Mouse (Mus musculus) heart, embryonic 11.5 days (tissue): ENCODE measurements around the gene Ipmk. TPM values are rescaled to one million over a fixed set of nuclear protein-coding genes. Genes with fewer than 3 reads are reported as not detected.

Source experiments
- ATAC-seq: fragments of 200-750 bp; cut with Nextera tagmentation; replicated peaks from 2 replicates; pipeline ENCODE4 v1.8.0; 2017; ENCODE audit warnings: moderate library complexity; ENCODE audit not compliant: insufficient number of reproducible peaks, low FRiP score, low TSS enrichment
- H3K27ac ChIP-seq: fragments of 300-500 bp; sonication (generic); 2 replicates; pipeline ENCODE4 v1.5.1; 2014; ENCODE audit warnings: mild to moderate bottlenecking, low read depth, low read length
- H3K27me3 ChIP-seq: fragments of 300-500 bp; sonication (generic); 2 replicates; pipeline ENCODE4 v1.6.1; 2014; ENCODE audit warnings: mild to moderate bottlenecking, low read length, mixed read lengths; ENCODE audit not compliant: control insufficient read depth, insufficient read depth
- H3K36me3 ChIP-seq: fragments of 300-500 bp; sonication (generic); 2 replicates; pipeline ENCODE4 v1.6.1; 2014; ENCODE audit warnings: mild to moderate bottlenecking, low read length, moderate library complexity, mixed read lengths; ENCODE audit not compliant: control insufficient read depth, insufficient read depth
- H3K4me1 ChIP-seq: fragments of 300-500 bp; sonication (generic); 2 replicates; pipeline ENCODE4 v1.6.1; 2014; ENCODE audit warnings: low read length; ENCODE audit not compliant: control insufficient read depth, insufficient read depth
- H3K4me2 ChIP-seq: fragments of 300-500 bp; sonication (generic); 2 replicates; pipeline ENCODE4 v1.6.1; 2014; ENCODE audit warnings: mild to moderate bottlenecking, moderate library complexity
- H3K4me3 ChIP-seq: fragments of 300-500 bp; sonication (generic); 2 replicates; pipeline ENCODE4 v1.5.1; 2014; ENCODE audit warnings: low read depth, low read length
- H3K9ac ChIP-seq: fragments of 300-500 bp; sonication (generic); 2 replicates; pipeline ENCODE4 v1.6.1; 2014; ENCODE audit warnings: mild to moderate bottlenecking, low read depth, low read length, moderate library complexity
- H3K9me3 ChIP-seq: fragments of 300-500 bp; sonication (generic); replicated peaks from 2 replicates; pipeline ENCODE4 v1.6.1; 2016; ENCODE audit warnings: low read length; ENCODE audit not compliant: control insufficient read depth
- WGBS: fragments of 180-500 bp; shearing (Covaris S2); extraction: QIAGEN DNeasy Blood & Tissue Kit; methylation state at CpG from one replicate; pipeline ENCODE4 v1.1.7; 2014; ENCODE audit not compliant: insufficient replicate concordance; 5-methylcytosine and 5-hydroxymethylcytosine counted together
- polyA plus RNA-seq: library from polyadenylated mRNA; unstranded; fragments of >200 nt; fragmentation: Nextera tagmentation; extraction: Ambion mirVana; gene quantifications from 2 replicates; pipeline ENCODE4 v1.2.1, GENCODE M21; 2014

The Ipmk gene
- polyA plus RNA-seq, 1 experiment from 2014 or later, result 9.7 TPM

DNA sequence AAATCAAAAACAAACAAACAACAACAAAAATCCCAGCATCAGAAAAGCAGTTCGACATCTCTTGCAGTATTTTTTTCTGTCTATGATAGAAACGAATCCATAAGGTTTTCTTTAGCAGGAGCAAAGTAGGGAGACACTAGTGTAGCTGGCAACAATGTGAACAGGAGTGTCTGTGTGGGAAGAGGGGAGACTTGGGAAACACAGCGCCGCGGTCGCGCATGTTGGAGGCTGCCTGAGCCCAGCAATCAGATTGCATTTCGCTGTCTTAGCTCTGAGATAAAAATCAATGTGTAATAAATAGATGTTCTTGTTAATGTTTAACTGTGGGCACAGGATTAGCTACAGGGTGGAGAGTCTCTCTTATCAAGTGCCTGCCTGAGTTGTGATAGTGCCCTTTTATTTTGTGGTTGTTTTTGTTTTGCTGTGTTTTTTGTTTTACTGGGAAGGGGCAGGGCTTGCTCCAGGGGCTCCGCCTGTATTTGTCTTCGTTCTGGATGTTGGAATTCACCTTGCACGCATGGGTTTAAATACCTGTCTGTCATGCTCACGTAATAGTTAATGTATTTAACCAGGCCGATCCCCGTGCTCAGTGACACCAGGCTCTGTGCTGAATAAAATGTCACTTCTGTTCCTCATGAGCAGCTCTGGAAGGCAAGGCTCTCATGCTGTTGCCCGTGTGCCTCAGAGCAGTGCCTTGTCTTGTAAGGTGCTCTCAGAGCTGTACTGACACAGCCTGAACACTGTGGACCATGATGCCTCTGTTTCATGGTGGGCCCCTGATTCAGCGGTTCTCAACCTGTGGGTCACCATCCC is 20.8 kb downstream of the Ipmk start:
- Histone ChIP-seq H3K4me1 (no peaks in the 10 kb centered on the region), H3K9me3 (no peaks in the 10 kb centered on the region), H3K27me3 (no peaks in the 10 kb centered on the region), H3K36me3 (0 out of 2 replicates have a peak, but pooled peaks cover 3% of the 10 kb centered on the region), H3K4me2 (no peak overlapping the region), H3K27ac (no peak overlapping the region), H3K9ac (no peak overlapping the region), H3K4me3 (no peak overlapping the region)
- ATAC-seq, result no peak
- WGBS, result 87% methylated on average over 16 of the region's 16 CpGs

GRCm38 (mm10) chr10:71369466-71369865 is 21.9 kb downstream of the Ipmk start:
- H3K9me3 ChIP-seq, result no peaks in the 10 kb centered on the region
- no peak overlapping the region for H3K9ac ChIP-seq
- no peaks in the 10 kb centered on the region for H3K27me3 ChIP-seq
- no peak overlapping the region for H3K27ac ChIP-seq
- no peak for ATAC-seq
- H3K4me1 ChIP-seq, result no peaks in the 10 kb centered on the region
- WGBS, result 87% methylated on average over 3 of the region's 3 CpGs
- H3K36me3 ChIP-seq, result 0 out of 2 replicates have a peak, but pooled peaks cover 3% of the 10 kb centered on the region
- H3K4me2 ChIP-seq, result no peak overlapping the region
- no peak overlapping the region for H3K4me3 ChIP-seq

- Histone ChIP-seq H3K36me3 (0 out of 2 replicates have a peak, but pooled peaks cover 3% of the 10 kb centered on the region), H3K4me3 (no peak overlapping the region), H3K27ac (no peak overlapping the region), H3K4me1 (no peaks in the 10 kb centered on the region), H3K9me3 (no peaks in the 10 kb centered on the region), H3K27me3 (no peaks in the 10 kb centered on the region), H3K4me2 (no peak overlapping the region), H3K9ac (no peak overlapping the region)
- ATAC-seq, result no peak
- WGBS, result 80% methylated on average over 6 of the region's 6 CpGs
These were observed 24.3 kb downstream of the Ipmk start for GRCm38 (mm10) chr10:71371881-71372280.

DNA sequence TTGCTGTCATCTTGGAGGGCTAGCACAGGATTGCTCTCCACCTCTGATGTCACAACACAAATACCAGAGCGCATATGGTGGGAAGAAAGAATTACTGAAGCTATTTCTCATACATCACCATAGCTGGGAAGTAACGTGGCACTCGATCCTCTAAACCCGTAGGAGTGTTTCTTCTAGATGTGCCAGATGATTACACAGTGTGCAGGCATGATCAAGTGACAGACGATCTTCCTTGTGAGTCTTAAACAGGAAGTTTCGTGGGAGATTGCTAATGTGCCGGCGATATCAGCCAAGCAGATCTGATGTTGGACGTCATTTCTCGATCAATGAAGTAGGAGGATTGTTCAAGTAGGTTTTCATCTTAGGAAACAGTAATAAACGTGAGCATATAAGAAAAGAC is 26.1 kb downstream of the Ipmk start:
- no peaks in the 10 kb centered on the region for H3K27me3 ChIP-seq
- ATAC-seq, result no peak; the same call in 1 of the 2 replicates
- WGBS, result 87% methylated on average over 11 of the region's 11 CpGs
- H3K9me3 ChIP-seq, result no peaks in the 10 kb centered on the region
- 0 out of 2 replicates have a peak, but pooled peaks cover 6% of the 10 kb centered on the region for H3K36me3 ChIP-seq
- H3K9ac ChIP-seq, result no peak overlapping the region
- H3K27ac ChIP-seq, result no peak overlapping the region
- no peak overlapping the region for H3K4me3 ChIP-seq
- H3K4me1 ChIP-seq, result no peaks in the 10 kb centered on the region
- H3K4me2 ChIP-seq, result no peak overlapping the region

GRCm38 (mm10) chr10:71376014-71376413 is 28.5 kb downstream of the Ipmk start:
- no peak for ATAC-seq
- Histone ChIP-seq H3K27me3 (no peaks in the 10 kb centered on the region), H3K36me3 (0 out of 2 replicates have a peak, but pooled peaks cover 7% of the 10 kb centered on the region), H3K27ac (no peak overlapping the region), H3K9me3 (no peaks in the 10 kb centered on the region), H3K4me1 (no peaks in the 10 kb centered on the region), H3K4me2 (no peak overlapping the region), H3K9ac (no peak overlapping the region), H3K4me3 (no peak overlapping the region)
- WGBS, result 89% methylated on average over 6 of the region's 6 CpGs

DNA sequence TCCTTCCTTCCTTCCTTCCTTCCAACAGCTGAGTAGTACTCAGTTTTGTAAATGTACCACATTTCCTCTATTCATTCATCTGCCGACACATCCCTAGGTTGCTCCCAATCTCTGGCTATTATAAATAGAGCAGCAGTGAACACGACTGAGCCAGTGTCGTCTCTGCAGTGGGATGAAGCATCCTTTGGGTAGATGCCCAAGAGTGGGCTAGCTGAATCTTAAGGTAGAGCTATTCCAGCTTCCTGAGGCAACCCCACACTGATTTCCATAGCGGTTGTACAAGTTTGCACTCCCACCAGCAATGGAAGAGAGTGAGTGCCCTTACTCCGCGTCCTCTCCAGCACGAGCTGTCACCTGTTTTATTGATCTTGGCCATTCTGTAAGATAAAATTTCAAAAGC is 32.8 kb downstream of the Ipmk start:
- Histone ChIP-seq H3K4me3 (no peak overlapping the region), H3K36me3 (0 out of 2 replicates have a peak, but pooled peaks cover 4% of the 10 kb centered on the region), H3K9me3 (no peaks in the 10 kb centered on the region), H3K4me1 (no peaks in the 10 kb centered on the region), H3K27me3 (no peaks in the 10 kb centered on the region), H3K27ac (no peak overlapping the region), H3K4me2 (no peak overlapping the region), H3K9ac (no peak overlapping the region)
- no peak for ATAC-seq
- 89% methylated on average over 7 of the region's 7 CpGs for WGBS

- H3K27ac ChIP-seq, result no peak overlapping the region
- H3K4me2 ChIP-seq, result no peak overlapping the region
- WGBS, result 90% methylated on average over 29 of the region's 29 CpGs
- no peak for ATAC-seq
- no peak overlapping the region for H3K9ac ChIP-seq
- H3K9me3 ChIP-seq, result no peaks in the 10 kb centered on the region
- H3K36me3 ChIP-seq, result 0 out of 2 replicates have a peak, but pooled peaks cover 4% of the 10 kb centered on the region
- H3K27me3 ChIP-seq, result no peaks in the 10 kb centered on the region
- H3K4me3 ChIP-seq, result no peak overlapping the region
- H3K4me1 ChIP-seq, result no peaks in the 10 kb centered on the region
These were observed 34.0 kb downstream of the Ipmk start for GRCm38 (mm10) chr10:71381471-71382033.

- no peak overlapping the region for H3K4me3 ChIP-seq
- no peaks in the 10 kb centered on the region for H3K4me1 ChIP-seq
- H3K4me2 ChIP-seq, result no peak overlapping the region
- no peak overlapping the region for H3K27ac ChIP-seq
- no peak for ATAC-seq
- no peaks in the 10 kb centered on the region for H3K27me3 ChIP-seq
- 0 out of 2 replicates have a peak, but pooled peaks cover 4% of the 10 kb centered on the region for H3K36me3 ChIP-seq
- H3K9me3 ChIP-seq, result no peaks in the 10 kb centered on the region
- H3K9ac ChIP-seq, result no peak overlapping the region
- WGBS, result 83% methylated on average over 7 of the region's 7 CpGs
These were observed 34.5 kb downstream of the Ipmk start for GRCm38 (mm10) chr10:71382109-71382508.
